Mouse (Mus musculus) heart, embryonic 10.5 days (tissue): ENCODE measurements at regions not wholly inside any gene's neighbourhood (a gene's known extent, or its start where the extent isn't known, plus 50 kb on each side); places are given as distances from the start of the nearest gene placed in this dataset.

ENCODE experiments used
- DNase-seq: peaks from one replicate; pipeline ENCODE4 v3.0.0-alpha.2; 2017; ENCODE audit warnings: low spot score
- H3K27ac ChIP-seq: fragments of 300-500 bp; sonication (generic); 2 replicates; pipeline ENCODE4 v1.5.1; 2016; ENCODE audit warnings: mild to moderate bottlenecking
- H3K27me3 ChIP-seq: fragments of 300-500 bp; sonication (generic); 2 replicates; pipeline ENCODE4 v1.6.1; 2016; ENCODE audit warnings: mild to moderate bottlenecking; ENCODE audit not compliant: poor library complexity, insufficient read depth, severe bottlenecking
- H3K36me3 ChIP-seq: fragments of 300-500 bp; sonication (generic); 2 replicates; pipeline ENCODE4 v1.6.1; 2016; ENCODE audit warnings: mild to moderate bottlenecking, moderate library complexity
- H3K4me1 ChIP-seq: fragments of 300-500 bp; sonication (generic); 2 replicates; pipeline ENCODE4 v1.6.1; 2016; ENCODE audit warnings: mild to moderate bottlenecking
- H3K4me3 ChIP-seq: fragments of 300-500 bp; sonication (generic); 2 replicates; pipeline ENCODE4 v1.5.1; 2016; ENCODE audit warnings: mild to moderate bottlenecking, moderate library complexity
- H3K9me3 ChIP-seq: fragments of 300-500 bp; sonication (generic); 2 replicates; pipeline ENCODE4 v1.6.1; 2016; ENCODE audit warnings: mild to moderate bottlenecking, moderate library complexity
- WGBS: fragments of 180-500 bp; shearing (Covaris S2); methylation state at CpG from one replicate; pipeline ENCODE4 v1.1.7; 2016; 5-methylcytosine and 5-hydroxymethylcytosine counted together

GRCm38 (mm10) chr4:10051296-10052267 is 822.7 kb upstream of the 2610301B20Rik start:
- no peak for DNase-seq
- WGBS, result 74% methylated on average over 5 of the region's 5 CpGs
- Histone ChIP-seq H3K4me3 (no peak overlapping the region), H3K9me3 (no peaks in the 10 kb centered on the region), H3K27ac (no peak overlapping the region), H3K36me3 (no peaks in the 10 kb centered on the region), H3K4me1 (no peaks in the 10 kb centered on the region), H3K27me3 (no peaks in the 10 kb centered on the region)

- no peaks in the 10 kb centered on the region for H3K27me3 ChIP-seq
- H3K4me1 ChIP-seq, result no peaks in the 10 kb centered on the region
- H3K4me3 ChIP-seq, result no peak overlapping the region
- no peak for DNase-seq
- H3K27ac ChIP-seq, result no peak overlapping the region
- H3K36me3 ChIP-seq, result no peaks in the 10 kb centered on the region
- no peaks in the 10 kb centered on the region for H3K9me3 ChIP-seq
Measured at GRCm38 (mm10) chr4:10052869-10053268, 821.4 kb upstream of the 2610301B20Rik start.

GRCm38 (mm10) chr4:10072500-10073106 is 801.7 kb upstream of the 2610301B20Rik start:
- 21% methylated on average over 5 of the region's 5 CpGs for WGBS
- H3K36me3 ChIP-seq, result no peaks in the 10 kb centered on the region
- H3K27me3 ChIP-seq, result no peaks in the 10 kb centered on the region
- H3K4me3 ChIP-seq, result no peak overlapping the region
- H3K27ac ChIP-seq, result no peak overlapping the region; the same call in 1 of the 2 replicates
- H3K9me3 ChIP-seq, result no peaks in the 10 kb centered on the region
- peaks cover 15% of the 10 kb centered on the region for H3K4me1 ChIP-seq
- DNase-seq, result peak; percentile 75

- no peak overlapping the region for H3K4me3 ChIP-seq
- no peaks in the 10 kb centered on the region for H3K36me3 ChIP-seq
- no peaks in the 10 kb centered on the region for H3K9me3 ChIP-seq
- no peaks in the 10 kb centered on the region for H3K27me3 ChIP-seq
- DNase-seq, result no peak
- peaks cover 16% of the 10 kb centered on the region; the same call in 1 of the 2 replicates for H3K4me1 ChIP-seq
- 47% methylated on average over 3 of the region's 3 CpGs for WGBS
- peak overlapping the region; percentile 16; the same call in 1 of the 2 replicates for H3K27ac ChIP-seq
Measured at GRCm38 (mm10) chr4:10079565-10080169, 794.6 kb upstream of the 2610301B20Rik start.

GRCm38 (mm10) chr4:10114831-10115230 is 759.5 kb upstream of the 2610301B20Rik start:
- H3K36me3 ChIP-seq, result no peaks in the 10 kb centered on the region
- DNase-seq, result no peak
- H3K27ac ChIP-seq, result no peak overlapping the region
- no peaks in the 10 kb centered on the region for H3K4me1 ChIP-seq
- WGBS, result 67% methylated on average over 4 of the region's 4 CpGs
- no peaks in the 10 kb centered on the region for H3K27me3 ChIP-seq
- H3K4me3 ChIP-seq, result no peak overlapping the region
- H3K9me3 ChIP-seq, result no peaks in the 10 kb centered on the region

GRCm38 (mm10) chr4:10117964-10118363 is 756.3 kb upstream of the 2610301B20Rik start:
- no peak overlapping the region for H3K4me3 ChIP-seq
- H3K27me3 ChIP-seq, result no peaks in the 10 kb centered on the region
- no peaks in the 10 kb centered on the region for H3K36me3 ChIP-seq
- 65% methylated on average over 2 of the region's 2 CpGs for WGBS
- no peak overlapping the region for H3K27ac ChIP-seq
- no peak for DNase-seq
- H3K9me3 ChIP-seq, result no peaks in the 10 kb centered on the region
- no peaks in the 10 kb centered on the region for H3K4me1 ChIP-seq

- Histone ChIP-seq H3K9me3 (no peaks in the 10 kb centered on the region), H3K27ac (no peak overlapping the region), H3K4me3 (no peak overlapping the region), H3K36me3 (no peaks in the 10 kb centered on the region), H3K4me1 (no peaks in the 10 kb centered on the region), H3K27me3 (no peaks in the 10 kb centered on the region)
- DNase-seq, result no peak
- WGBS, result 70% methylated on average over 2 of the region's 2 CpGs
Measured at GRCm38 (mm10) chr4:10124252-10124651, 750.0 kb upstream of the 2610301B20Rik start.

- no peaks in the 10 kb centered on the region for H3K4me1 ChIP-seq
- no peak for DNase-seq
Measured at GRCm38 (mm10) chr4:10141238-10141934, 732.9 kb upstream of the 2610301B20Rik start.

GRCm38 (mm10) chr4:10149911-10150310 is 724.4 kb upstream of the 2610301B20Rik start:
- Histone ChIP-seq H3K36me3 (no peaks in the 10 kb centered on the region), H3K27me3 (no peaks in the 10 kb centered on the region), H3K9me3 (no peaks in the 10 kb centered on the region), H3K27ac (no peak overlapping the region), H3K4me1 (no peaks in the 10 kb centered on the region), H3K4me3 (no peak overlapping the region)
- DNase-seq, result no peak
- 49% methylated on average over 2 of the region's 2 CpGs for WGBS

More at GRCm38 (mm10) chr4:10141238-10141934, 732.9 kb upstream of the 2610301B20Rik start:
- Histone ChIP-seq H3K27ac (no peak overlapping the region), H3K9me3 (no peaks in the 10 kb centered on the region), H3K4me3 (no peak overlapping the region), H3K36me3 (no peaks in the 10 kb centered on the region), H3K27me3 (no peaks in the 10 kb centered on the region)
- WGBS, result 79% methylated on average over 6 of the region's 6 CpGs

- no peaks in the 10 kb centered on the region for H3K4me1 ChIP-seq
- 15% methylated on average over 2 of the region's 2 CpGs for WGBS
- H3K27ac ChIP-seq, result no peak overlapping the region
- no peak for DNase-seq
- H3K9me3 ChIP-seq, result no peaks in the 10 kb centered on the region
- no peaks in the 10 kb centered on the region for H3K36me3 ChIP-seq
- no peak overlapping the region for H3K4me3 ChIP-seq
- H3K27me3 ChIP-seq, result no peaks in the 10 kb centered on the region
Measured at GRCm38 (mm10) chr4:10150501-10150900, 723.8 kb upstream of the 2610301B20Rik start.

- no peak overlapping the region for H3K27ac ChIP-seq
- no peaks in the 10 kb centered on the region for H3K9me3 ChIP-seq
- H3K4me1 ChIP-seq, result no peaks in the 10 kb centered on the region
- no peak overlapping the region for H3K4me3 ChIP-seq
- DNase-seq, result no peak
- 86% methylated on average over 5 of the region's 5 CpGs for WGBS
- no peaks in the 10 kb centered on the region for H3K36me3 ChIP-seq
- no peaks in the 10 kb centered on the region for H3K27me3 ChIP-seq
Measured at GRCm38 (mm10) chr4:10155705-10156390, 718.5 kb upstream of the 2610301B20Rik start.

- H3K27me3 ChIP-seq, result no peaks in the 10 kb centered on the region
- H3K9me3 ChIP-seq, result no peaks in the 10 kb centered on the region
- no peaks in the 10 kb centered on the region for H3K36me3 ChIP-seq
- no peak for DNase-seq
- no peaks in the 10 kb centered on the region for H3K4me1 ChIP-seq
- H3K4me3 ChIP-seq, result no peak overlapping the region
- WGBS, result 70% methylated on average over 3 of the region's 3 CpGs
- no peak overlapping the region for H3K27ac ChIP-seq
Measured at GRCm38 (mm10) chr4:10189896-10190295, 684.4 kb upstream of the 2610301B20Rik start.
